Mouse (Mus musculus): ENCODE measurements around the gene Xylt1. TPM values are rescaled to one million over a fixed set of nuclear protein-coding genes. Genes with fewer than 3 reads are reported as not detected.

Gene Xylt1
- polyA plus RNA-seq, 1 experiment from 2014 or later: 1.6 TPM

GRCm38 (mm10) chr7:117668226-117668625 is 287.4 kb downstream of the Xylt1 start:
- WGBS: 85% methylated on average over 9 of the region's 9 CpGs
- no peak for ATAC-seq (replicated peaks; ENCODE audit: low FRiP score, low TSS enrichment, low read depth)
- DNase-seq (ENCODE audit: low spot score): no peak
- Histone ChIP-seq H3K36me3 (ENCODE audit: control insufficient read depth, insufficient read depth, low read length) (no peaks in the 10 kb centered on the region), H3K4me2 (ENCODE audit: low read length) (no peak overlapping the region), H3K27me3 (replicated peaks; ENCODE audit: control insufficient read depth, insufficient read depth, low read length) (no peaks in the 10 kb centered on the region), H3K27ac (ENCODE audit: low read depth) (no peak overlapping the region), H3K9me3 (ENCODE audit: control insufficient read depth, low read length) (no peaks in the 10 kb centered on the region), H3K9ac (ENCODE audit: low read length) (no peak overlapping the region), H3K4me3 (ENCODE audit: low read depth, low read length) (no peak overlapping the region), H3K4me1 (replicated peaks; ENCODE audit: control insufficient read depth, insufficient read depth, low read length) (no peaks in the 10 kb centered on the region)

- H3K9me3 ChIP-seq (ENCODE audit: control insufficient read depth, low read length): no peaks in the 10 kb centered on the region
- ATAC-seq (replicated peaks; ENCODE audit: low FRiP score, low TSS enrichment, low read depth) (no peak), DNase-seq (ENCODE audit: low spot score) (no peak)
- H3K9ac ChIP-seq (ENCODE audit: low read length): no peak overlapping the region
- no peak overlapping the region for H3K4me3 ChIP-seq (ENCODE audit: low read depth, low read length)
- no peak overlapping the region for H3K4me2 ChIP-seq (ENCODE audit: low read length)
- WGBS: 88% methylated on average over 7 of the region's 7 CpGs
- no peak overlapping the region for H3K27ac ChIP-seq (ENCODE audit: low read depth)
- no peaks in the 10 kb centered on the region for H3K4me1 ChIP-seq (replicated peaks; ENCODE audit: control insufficient read depth, insufficient read depth, low read length)
- H3K27me3 ChIP-seq (replicated peaks; ENCODE audit: control insufficient read depth, insufficient read depth, low read length): no peaks in the 10 kb centered on the region
- no peaks in the 10 kb centered on the region for H3K36me3 ChIP-seq (ENCODE audit: control insufficient read depth, insufficient read depth, low read length)
Measured at GRCm38 (mm10) chr7:117672121-117672591, 291.4 kb downstream of the Xylt1 start.

DNA sequence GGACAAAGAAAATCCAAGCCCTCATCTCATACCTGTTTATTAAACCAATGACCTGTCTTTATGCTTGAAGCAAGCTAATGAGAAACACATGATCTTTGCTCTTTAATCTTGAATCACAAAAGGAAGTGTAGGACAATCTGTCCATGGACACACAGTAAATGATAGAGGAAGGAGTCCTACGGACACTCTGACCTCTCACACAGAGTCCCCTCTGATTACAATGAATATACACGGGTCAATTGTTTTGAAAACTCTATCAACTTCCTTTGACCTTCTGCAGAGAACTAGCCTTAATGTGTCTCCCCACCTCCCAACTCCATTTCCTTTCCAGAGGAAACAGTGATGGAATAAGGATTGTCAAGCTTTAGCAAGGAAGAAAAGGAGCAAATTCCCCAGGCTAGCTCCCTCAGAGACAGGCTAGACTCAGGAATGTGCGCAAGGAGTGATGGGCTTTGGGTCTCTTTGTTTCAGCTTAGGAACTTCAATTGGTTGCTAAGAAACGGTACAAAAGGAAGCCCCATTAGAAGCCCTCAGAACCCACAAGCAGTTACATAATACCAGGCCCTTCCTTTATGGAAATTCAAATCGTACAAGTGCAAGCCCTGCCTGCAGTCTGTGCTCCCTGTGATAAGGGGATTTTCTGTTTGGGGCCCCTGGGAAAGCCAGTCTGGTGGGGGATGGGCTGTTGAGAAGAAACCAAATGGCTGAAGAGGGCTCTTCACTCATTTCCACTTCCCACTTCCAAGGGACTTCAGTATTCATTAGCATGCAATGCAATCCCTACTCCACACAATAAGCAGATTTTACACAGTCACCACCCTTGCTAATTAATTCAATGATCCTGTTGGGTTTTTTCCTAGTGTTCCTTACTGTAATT is 305.6 kb downstream of the Xylt1 start:
- no peaks in the 10 kb centered on the region for H3K27me3 ChIP-seq (replicated peaks; ENCODE audit: control insufficient read depth, insufficient read depth, low read length)
- no peaks in the 10 kb centered on the region for H3K9me3 ChIP-seq (ENCODE audit: control insufficient read depth, low read length)
- no peaks in the 10 kb centered on the region for H3K4me1 ChIP-seq (replicated peaks; ENCODE audit: control insufficient read depth, insufficient read depth, low read length)
- H3K4me3 ChIP-seq (ENCODE audit: low read depth, low read length): no peak overlapping the region
- H3K9ac ChIP-seq (ENCODE audit: low read length): no peak overlapping the region
- ATAC-seq (replicated peaks; ENCODE audit: low FRiP score, low TSS enrichment, low read depth) (no peak), DNase-seq (ENCODE audit: low spot score) (no peak)
- no peaks in the 10 kb centered on the region for H3K36me3 ChIP-seq (ENCODE audit: control insufficient read depth, insufficient read depth, low read length)
- no peak overlapping the region for H3K27ac ChIP-seq (ENCODE audit: low read depth)
- WGBS: 41% methylated on average over 5 of the region's 5 CpGs
- no peak overlapping the region for H3K4me2 ChIP-seq (ENCODE audit: low read length)

GRCm38 (mm10) chr7:117686997-117687302 is 306.2 kb downstream of the Xylt1 start:
- H3K9ac ChIP-seq (ENCODE audit: low read length): no peak overlapping the region
- no peak overlapping the region for H3K4me2 ChIP-seq (ENCODE audit: low read length)
- 94% methylated on average over 3 of the region's 3 CpGs for WGBS
- no peak for ATAC-seq (replicated peaks; ENCODE audit: low FRiP score, low TSS enrichment, low read depth)
- no peak for DNase-seq (ENCODE audit: low spot score)
- no peaks in the 10 kb centered on the region for H3K27me3 ChIP-seq (replicated peaks; ENCODE audit: control insufficient read depth, insufficient read depth, low read length)
- no peak overlapping the region for H3K4me3 ChIP-seq (ENCODE audit: low read depth, low read length)
- H3K4me1 ChIP-seq (replicated peaks; ENCODE audit: control insufficient read depth, insufficient read depth, low read length): no peaks in the 10 kb centered on the region
- H3K36me3 ChIP-seq (ENCODE audit: control insufficient read depth, insufficient read depth, low read length): no peaks in the 10 kb centered on the region
- H3K27ac ChIP-seq (ENCODE audit: low read depth): no peak overlapping the region
- H3K9me3 ChIP-seq (ENCODE audit: control insufficient read depth, low read length): no peaks in the 10 kb centered on the region

GRCm38 (mm10) chr7:117695612-117696011 is 314.8 kb downstream of the Xylt1 start:
- Histone ChIP-seq H3K9me3 (ENCODE audit: control insufficient read depth, low read length) (no peaks in the 10 kb centered on the region), H3K9ac (ENCODE audit: low read length) (no peak overlapping the region), H3K4me1 (replicated peaks; ENCODE audit: control insufficient read depth, insufficient read depth, low read length) (no peaks in the 10 kb centered on the region), H3K27me3 (replicated peaks; ENCODE audit: control insufficient read depth, insufficient read depth, low read length) (no peaks in the 10 kb centered on the region), H3K36me3 (ENCODE audit: control insufficient read depth, insufficient read depth, low read length) (no peaks in the 10 kb centered on the region), H3K4me3 (ENCODE audit: low read depth, low read length) (no peak overlapping the region), H3K4me2 (ENCODE audit: low read length) (no peak overlapping the region), H3K27ac (ENCODE audit: low read depth) (no peak overlapping the region)
- 89% methylated on average over 4 of the region's 4 CpGs for WGBS
- DNase-seq (ENCODE audit: low spot score) (no peak), ATAC-seq (replicated peaks; ENCODE audit: low FRiP score, low TSS enrichment, low read depth) (no peak)

DNA sequence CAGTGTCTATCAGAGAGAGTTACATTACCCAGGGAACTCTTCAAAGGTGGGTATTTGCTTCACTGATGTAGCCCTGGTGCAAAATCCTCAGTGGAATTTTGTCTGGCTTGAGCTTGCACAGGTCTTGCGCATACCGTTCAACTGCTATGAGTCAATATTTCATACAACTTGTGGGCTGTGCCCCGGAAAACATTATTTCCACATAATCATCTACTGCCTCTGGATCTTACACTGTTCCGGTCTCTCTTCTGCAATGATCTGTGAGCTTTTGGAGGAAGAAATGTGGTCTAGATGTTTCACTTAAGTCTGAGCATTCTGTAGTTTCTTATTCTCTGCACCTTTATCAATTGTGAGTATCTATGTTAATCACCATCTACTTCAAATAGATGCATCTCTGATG is 316.9 kb downstream of the Xylt1 start:
- no peak overlapping the region for H3K27ac ChIP-seq (ENCODE audit: low read depth)
- H3K4me1 ChIP-seq (replicated peaks; ENCODE audit: control insufficient read depth, insufficient read depth, low read length): no peaks in the 10 kb centered on the region
- H3K27me3 ChIP-seq (replicated peaks; ENCODE audit: control insufficient read depth, insufficient read depth, low read length): no peaks in the 10 kb centered on the region
- H3K36me3 ChIP-seq (ENCODE audit: control insufficient read depth, insufficient read depth, low read length): no peaks in the 10 kb centered on the region
- DNase-seq (ENCODE audit: low spot score) (no peak), ATAC-seq (replicated peaks; ENCODE audit: low FRiP score, low TSS enrichment, low read depth) (no peak)
- 95% methylated on average over 4 of the region's 4 CpGs for WGBS
- no peak overlapping the region for H3K9ac ChIP-seq (ENCODE audit: low read length)
- no peak overlapping the region for H3K4me3 ChIP-seq (ENCODE audit: low read depth, low read length)
- no peak overlapping the region for H3K4me2 ChIP-seq (ENCODE audit: low read length)
- H3K9me3 ChIP-seq (ENCODE audit: control insufficient read depth, low read length): no peaks in the 10 kb centered on the region

DNA sequence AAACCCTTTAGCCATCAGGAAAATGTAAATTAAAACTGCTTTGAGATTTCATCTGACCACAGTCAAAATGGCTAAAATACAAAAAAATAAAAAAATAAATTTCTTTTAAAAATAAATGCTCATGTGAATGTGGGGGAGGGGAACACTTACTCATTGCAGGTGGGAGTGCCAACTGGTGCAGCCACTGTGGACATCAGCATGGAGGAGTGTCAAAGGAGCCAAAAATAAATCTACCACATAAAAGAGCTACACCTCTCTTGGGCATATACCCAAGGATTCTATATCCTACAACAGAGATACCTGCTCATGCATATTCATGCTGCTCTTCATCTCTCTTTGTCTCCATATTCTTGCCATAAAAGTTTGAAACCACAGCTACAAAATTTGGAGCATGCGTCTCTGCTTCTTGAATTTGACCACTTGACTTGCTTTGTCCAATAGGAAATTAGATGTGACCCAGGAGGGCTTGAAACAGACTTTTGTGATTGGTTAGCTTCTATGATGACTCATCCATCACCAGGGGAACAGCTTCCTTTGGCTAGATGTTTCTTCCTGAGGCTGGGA is 317.9 kb downstream of the Xylt1 start:
- H3K4me2 ChIP-seq (ENCODE audit: low read length): no peak overlapping the region
- no peaks in the 10 kb centered on the region for H3K36me3 ChIP-seq (ENCODE audit: control insufficient read depth, insufficient read depth, low read length)
- H3K4me1 ChIP-seq (replicated peaks; ENCODE audit: control insufficient read depth, insufficient read depth, low read length): no peaks in the 10 kb centered on the region
- H3K27me3 ChIP-seq (replicated peaks; ENCODE audit: control insufficient read depth, insufficient read depth, low read length): no peaks in the 10 kb centered on the region
- ATAC-seq (replicated peaks; ENCODE audit: low FRiP score, low TSS enrichment, low read depth) (no peak), DNase-seq (ENCODE audit: low spot score) (no peak)
- H3K4me3 ChIP-seq (ENCODE audit: low read depth, low read length): no peak overlapping the region
- H3K9ac ChIP-seq (ENCODE audit: low read length): no peak overlapping the region
- H3K27ac ChIP-seq (ENCODE audit: low read depth): no peak overlapping the region
- 93% methylated on average over 1 of the region's 1 CpGs for WGBS
- H3K9me3 ChIP-seq (ENCODE audit: control insufficient read depth, low read length): no peaks in the 10 kb centered on the region

DNA sequence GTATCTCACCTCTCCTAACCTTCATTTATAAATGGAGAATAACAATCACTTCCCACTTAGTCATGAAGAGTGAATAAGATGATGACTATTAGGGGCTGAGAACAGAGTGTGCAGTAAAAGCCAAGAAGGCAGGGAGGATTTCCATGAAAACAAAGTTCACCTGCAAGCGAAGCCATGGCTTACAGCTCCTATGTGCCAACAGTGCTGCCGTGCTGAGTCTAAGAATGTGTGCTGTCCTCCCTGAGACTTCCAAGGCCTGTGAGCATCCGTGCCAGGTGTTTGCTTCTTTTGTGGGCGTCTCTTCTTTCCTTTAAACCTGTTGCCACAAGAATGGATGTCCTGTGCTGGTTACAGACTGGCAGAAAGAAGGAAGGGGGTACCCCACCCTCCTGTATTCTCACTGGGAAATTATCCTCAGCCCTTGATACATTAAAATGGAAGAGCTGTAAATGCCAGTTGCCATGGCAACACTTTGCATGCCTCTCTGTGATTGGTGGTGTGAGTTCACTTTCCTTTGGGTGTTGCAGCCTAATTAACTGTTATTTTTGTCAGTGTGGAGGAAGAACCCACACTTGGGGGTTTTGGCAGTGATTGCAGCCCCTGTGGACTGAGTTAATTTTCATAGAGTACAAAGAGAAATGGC is 318.7 kb downstream of the Xylt1 start:
- DNase-seq (ENCODE audit: low spot score) (no peak), ATAC-seq (replicated peaks; ENCODE audit: low FRiP score, low TSS enrichment, low read depth) (no peak)
- 67% methylated on average over 4 of the region's 4 CpGs for WGBS

More for the DNA sequence above, 318.7 kb downstream of the Xylt1 start:
- Histone ChIP-seq H3K4me3 (ENCODE audit: low read depth, low read length) (no peak overlapping the region), H3K27me3 (replicated peaks; ENCODE audit: control insufficient read depth, insufficient read depth, low read length) (no peaks in the 10 kb centered on the region), H3K27ac (ENCODE audit: low read depth) (no peak overlapping the region), H3K9me3 (ENCODE audit: control insufficient read depth, low read length) (no peaks in the 10 kb centered on the region), H3K4me1 (replicated peaks; ENCODE audit: control insufficient read depth, insufficient read depth, low read length) (no peaks in the 10 kb centered on the region), H3K4me2 (ENCODE audit: low read length) (no peak overlapping the region), H3K9ac (ENCODE audit: low read length) (no peak overlapping the region), H3K36me3 (ENCODE audit: control insufficient read depth, insufficient read depth, low read length) (no peaks in the 10 kb centered on the region)
